Mouse (Mus musculus) MEL (cell line): ENCODE results near the gene Sgms1.

Experiments
- CHD2 ChIP-seq: IDR thresholded peaks from 2 replicates; pipeline ENCODE4 v1.6.1; 2011; ENCODE audit warnings: low read length, improper control_type of control experiment
- CTCF ChIP-seq, 3 experiments: IDR thresholded peaks in 2 of 3; conservative IDR thresholded peaks in 1 of 3; 2 replicates each; pipeline ENCODE4 v1.5.1; 2011 to 2012; ENCODE audit warnings: low read length in 3 of 3, low read depth in 2 of 3, mild to moderate bottlenecking in 2 of 3, improper control_type of control experiment in 1 of 3, inconsistent platforms in 1 of 3, mixed read lengths in 1 of 3, moderate library complexity in 1 of 3; ENCODE audit not compliant: control insufficient read depth in 1 of 3, insufficient read depth in 1 of 3, poor library complexity in 1 of 3, severe bottlenecking in 1 of 3
- EP300 ChIP-seq, 2 experiments: IDR thresholded peaks; 2 replicates each; pipeline ENCODE4 v1.6.1; 2011; ENCODE audit warnings: improper control_type of control experiment in 2 of 2, low read length in 2 of 2, low read depth in 1 of 2, mild to moderate bottlenecking in 1 of 2
- JUND ChIP-seq: IDR thresholded peaks from 2 replicates; pipeline ENCODE4 v1.6.1; 2011; ENCODE audit warnings: low read depth, mild to moderate bottlenecking, improper control_type of control experiment, low read length
- MEF2A ChIP-seq: IDR thresholded peaks from 2 replicates; pipeline ENCODE4 v1.6.1; 2014; ENCODE audit warnings: low read depth, mild to moderate bottlenecking, inconsistent platforms, low read length, improper control_type of control experiment; ENCODE audit not compliant: poor library complexity, insufficient replicate concordance, severe bottlenecking; ENCODE audit errors: extremely low read depth
- POLR2A ChIP-seq, 2 experiments: IDR thresholded peaks; 2 replicates each; pipeline ENCODE4 v1.6.1; 2011 to 2012; ENCODE audit warnings: low read length in 2 of 2, mild to moderate bottlenecking in 2 of 2, control low read depth in 1 of 2, improper control_type of control experiment in 1 of 2, low read depth in 1 of 2, moderate library complexity in 1 of 2; ENCODE audit not compliant: control insufficient read depth in 1 of 2, insufficient read depth in 1 of 2, poor library complexity in 1 of 2
- POLR2AphosphoS2 ChIP-seq: IDR thresholded peaks from 2 replicates; pipeline ENCODE4 v1.6.1; 2011; ENCODE audit warnings: low read length, improper control_type of control experiment
- SMC3 ChIP-seq: IDR thresholded peaks from 2 replicates; pipeline ENCODE4 v1.6.1; 2011; ENCODE audit warnings: low read depth, low read length, improper control_type of control experiment
- TAL1 ChIP-seq: IDR thresholded peaks from 2 replicates; pipeline ENCODE4 v1.6.1; 2012; ENCODE audit warnings: mild to moderate bottlenecking, inconsistent platforms, low read length, moderate library complexity, mixed read lengths
- TCF12 ChIP-seq: IDR thresholded peaks from 2 replicates; pipeline ENCODE4 v1.6.1; 2014; ENCODE audit warnings: low read depth, mild to moderate bottlenecking, inconsistent platforms, low read length, improper control_type of control experiment, moderate library complexity
- ZMIZ1 ChIP-seq: IDR thresholded peaks from 2 replicates; pipeline ENCODE4 v1.6.1; 2012; ENCODE audit warnings: low read depth, mild to moderate bottlenecking, inconsistent platforms, low read length, improper control_type of control experiment, moderate library complexity

GRCm38 (mm10) chr19:32237685-32238084 is 151.8 kb downstream of the Sgms1 start:
- TF ChIP-seq POLR2AphosphoS2 (no peak), CTCF (IDR thresholded peaks at IDR 0.05 in 2 of 3, conservative IDR thresholded peaks at IDR 0.05 in 1 of 3; ENCODE audit: control insufficient read depth in 1 of 3, insufficient read depth in 1 of 3, low read depth in 2 of 3, low read length in 3 of 3, poor library complexity in 1 of 3, severe bottlenecking in 1 of 3) (no peak), POLR2A (IDR thresholded peaks at IDR 0.05; ENCODE audit: control insufficient read depth in 1 of 2, insufficient read depth in 1 of 2, low read depth in 1 of 2, low read length in 2 of 2, poor library complexity in 1 of 2) (no peak), SMC3 (no peak), ZMIZ1 (no peak), EP300 (IDR thresholded peaks at IDR 0.05; ENCODE audit: low read depth in 1 of 2, low read length in 2 of 2) (no peak), CHD2 (no peak), JUND (no peak), TAL1 (no peak), MEF2A (no peak), TCF12 (no peak)
